Mouse (Mus musculus): ENCODE data around the gene Naif1. TPM values are rescaled to one million over a fixed set of nuclear protein-coding genes. Genes with fewer than 3 reads are reported as not detected.

Naif1 gene
- total RNA-seq, 1 experiment from 2014 or later = 3.3 TPM

GRCm38 (mm10) chr2:32495185-32495726 lies 45.0 kb downstream of the Naif1 start:
- peak; percentile 91 for ATAC-seq (replicated peaks; ENCODE audit: low read depth, poor library complexity, severe bottlenecking)

GRCm38 (mm10) chr2:32496190-32496589 lies 45.9 kb downstream of the Naif1 start:
- no peak for ATAC-seq (replicated peaks; ENCODE audit: low read depth, poor library complexity, severe bottlenecking)

- ATAC-seq (replicated peaks; ENCODE audit: low read depth, poor library complexity, severe bottlenecking) = no peak
These were observed 49.1 kb downstream of the Naif1 start for GRCm38 (mm10) chr2:32499365-32499764.

- ATAC-seq (replicated peaks; ENCODE audit: low read depth, poor library complexity, severe bottlenecking) = no peak
These were observed 50.2 kb downstream of the Naif1 start for GRCm38 (mm10) chr2:32500461-32500860.

- ATAC-seq (replicated peaks; ENCODE audit: low read depth, poor library complexity, severe bottlenecking) = no peak
These were observed 51.6 kb downstream of the Naif1 start for GRCm38 (mm10) chr2:32501754-32502324.

GRCm38 (mm10) chr2:32502843-32503242 lies 52.6 kb downstream of the Naif1 start:
- ATAC-seq (replicated peaks; ENCODE audit: low read depth, poor library complexity, severe bottlenecking) = 0 out of 2 replicates have a peak, but pooled peaks have one; percentile 20

- no peak for ATAC-seq (replicated peaks; ENCODE audit: low read depth, poor library complexity, severe bottlenecking)
These were observed 53.3 kb downstream of the Naif1 start for GRCm38 (mm10) chr2:32503588-32503987.

GRCm38 (mm10) chr2:32505536-32505935 lies 55.3 kb downstream of the Naif1 start:
- no peak for ATAC-seq (replicated peaks; ENCODE audit: low read depth, poor library complexity, severe bottlenecking)

Other genes starting within 250 kb of the Naif1 start
- gene Pomt1, start 213.9 kb upstream of the Naif1 start, total RNA-seq (2017) = 22.7 and 33.6 TPM in 2 replicates
- 21.3 and 27.0 TPM in 2 replicates for gene Uck1, start 190.3 kb upstream of the Naif1 start, total RNA-seq (2017)
- 42.8 and 48.4 TPM in 2 replicates for gene Golga2, start 163.1 kb upstream of the Naif1 start, total RNA-seq (2017)
- gene Swi5, start 162.4 kb upstream of the Naif1 start, total RNA-seq (2017) = 324 and 355 TPM in 2 replicates
- 64.1 and 76.5 TPM in 2 replicates for gene Ciz1, start 98.1 kb upstream of the Naif1 start, total RNA-seq (2017)
- not detected in 2 replicates for gene Dnm1, start 97.1 kb upstream of the Naif1 start, total RNA-seq (2017)
- 2.1 and 6.5 TPM in 2 replicates for gene 1110008P14Rik, start 68.5 kb upstream of the Naif1 start, total RNA-seq (2017)
- gene Lcn2, start 62.2 kb upstream of the Naif1 start, total RNA-seq (2017) = 17.2 and 22.0 TPM in 2 replicates
- gene Ptges2, start 54.6 kb upstream of the Naif1 start, total RNA-seq (2017) = 7.1 and 8.6 TPM in 2 replicates
- gene Slc25a25, start 988 bp downstream of the Naif1 start, total RNA-seq (2017) = 7.9 and 12.7 TPM in 2 replicates
- 3.6 and 3.9 TPM in 2 replicates for gene Fam102a, start 84.9 kb downstream of the Naif1 start, total RNA-seq (2017)
- 37.1 and 40.5 TPM in 2 replicates for gene Dpm2, start 120.4 kb downstream of the Naif1 start, total RNA-seq (2017)
- gene Pip5kl1, start 124.3 kb downstream of the Naif1 start, total RNA-seq (2017) = not detected in 2 replicates
- not detected in 2 replicates for gene 9430097D07Rik, start 125.2 kb downstream of the Naif1 start, total RNA-seq (2017)
- 25.7 and 28.8 TPM in 2 replicates for gene St6galnac4, start 136.6 kb downstream of the Naif1 start, total RNA-seq (2017)
- 12.7 and 22.9 TPM in 2 replicates for gene St6galnac6, start 149.3 kb downstream of the Naif1 start, total RNA-seq (2017)
- 3.5 TPM in 2 replicates for gene Ak1, start 171.3 kb downstream of the Naif1 start, total RNA-seq (2017)
- 17.8 and 24.0 TPM in 2 replicates for gene Eng, start 196.1 kb downstream of the Naif1 start, total RNA-seq (2017)

Measured in common myeloid progenitor, adult 5-6 weeks (primary cell).